Mouse (Mus musculus) intestine, postnatal 0 days (tissue): Measurements from ENCODE around the gene Cfap74. TPM values are rescaled to one million over a fixed set of nuclear protein-coding genes. Genes with fewer than 3 reads are reported as not detected.

Source experiments
- ATAC-seq: fragments of 200-750 bp; cut with Nextera tagmentation; 2 replicates; pipeline ENCODE4 v1.8.0; 2017; ENCODE audit warnings: mild to moderate bottlenecking, moderate TSS enrichment, moderate library complexity
- H3K27ac ChIP-seq: fragments of 300-500 bp; sonication (generic); 2 replicates; pipeline ENCODE4 v1.5.1; 2014; ENCODE audit warnings: mild to moderate bottlenecking, low read depth, low read length, moderate library complexity
- H3K27me3 ChIP-seq: fragments of 300-500 bp; sonication (generic); replicated peaks from 2 replicates; pipeline ENCODE4 v1.6.1; 2014; ENCODE audit warnings: low read length, mixed read lengths; ENCODE audit not compliant: control insufficient read depth, insufficient read depth
- H3K36me3 ChIP-seq: fragments of 300-500 bp; sonication (generic); 2 replicates; pipeline ENCODE4 v1.6.1; 2014; ENCODE audit warnings: mild to moderate bottlenecking, moderate library complexity; ENCODE audit not compliant: control insufficient read depth, insufficient read depth
- H3K4me1 ChIP-seq: fragments of 300-500 bp; sonication (generic); replicated peaks from 2 replicates; pipeline ENCODE4 v1.6.1; 2014; ENCODE audit warnings: antibody characterized with exemption, low read length, mixed read lengths; ENCODE audit not compliant: control insufficient read depth, insufficient read depth
- H3K4me2 ChIP-seq: fragments of 300-500 bp; sonication (generic); replicated peaks from 2 replicates; pipeline ENCODE4 v1.6.1; 2014; ENCODE audit warnings: low read depth, mild to moderate bottlenecking, moderate library complexity
- H3K4me3 ChIP-seq: fragments of 300-500 bp; sonication (generic); 2 replicates; pipeline ENCODE4 v1.5.1; 2014; ENCODE audit warnings: low read depth, low read length
- H3K9ac ChIP-seq: fragments of 300-500 bp; sonication (generic); 2 replicates; pipeline ENCODE4 v1.6.1; 2014; ENCODE audit warnings: mild to moderate bottlenecking, low read depth, low read length
- H3K9me3 ChIP-seq: fragments of 300-500 bp; sonication (generic); 2 replicates; pipeline ENCODE4 v1.6.1; 2016; ENCODE audit warnings: mixed run types; ENCODE audit not compliant: control insufficient read depth
- CTCF ChIP-seq: sonication (generic); IDR thresholded peaks from 2 replicates; pipeline ENCODE4 v1.5.1; 2016; ENCODE audit warnings: low read depth, mild to moderate bottlenecking, control low read depth, antibody characterized with exemption, moderate library complexity
- WGBS: fragments of 180-500 bp; shearing (Covaris S2); extraction: QIAGEN DNeasy Blood & Tissue Kit; methylation state at CpG from one replicate; pipeline ENCODE4 v1.1.7; 2014; 5-methylcytosine and 5-hydroxymethylcytosine counted together
- polyA plus RNA-seq: library from polyadenylated mRNA; unstranded; fragments of >200 nt; fragmentation: Nextera tagmentation; extraction: Ambion mirVana; gene quantifications from 2 replicates; pipeline ENCODE4 v1.2.1, GENCODE M21; 2015

Cfap74 gene
- polyA plus RNA-seq, 1 experiment from 2014 or later, result 0.52 TPM

DNA sequence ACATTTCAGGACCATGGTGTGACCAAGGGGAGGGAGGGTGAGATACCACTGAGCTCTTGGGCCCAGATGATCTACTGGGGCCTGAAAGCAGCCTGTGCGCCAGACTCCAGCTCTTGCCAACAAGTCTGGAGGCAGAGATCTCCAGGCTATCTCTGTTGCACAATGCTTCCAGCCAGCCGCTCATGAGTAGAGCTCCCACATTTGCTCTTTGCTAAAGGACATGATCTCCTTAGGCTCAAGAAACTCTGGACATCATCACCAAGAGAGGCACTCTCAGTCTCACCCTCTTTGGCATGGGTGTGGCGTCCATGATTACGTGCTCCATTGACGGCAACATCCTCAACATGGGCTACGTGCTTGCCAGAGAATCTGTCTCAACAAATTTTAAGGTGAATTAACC is 54.6 kb downstream of the Cfap74 start:
- Histone ChIP-seq H3K27ac (no peak overlapping the region), H3K27me3 (no peaks in the 10 kb centered on the region), H3K4me2 (no peak overlapping the region), H3K36me3 (no peaks in the 10 kb centered on the region), H3K9ac (no peak overlapping the region), H3K9me3 (no peaks in the 10 kb centered on the region), H3K4me1 (no peaks in the 10 kb centered on the region; the same call in 1 of the 2 replicates), H3K4me3 (no peak overlapping the region)
- TF ChIP-seq CTCF, result no peak
- WGBS, result 83% methylated on average over 6 of the region's 6 CpGs
- ATAC-seq, result no peak

DNA sequence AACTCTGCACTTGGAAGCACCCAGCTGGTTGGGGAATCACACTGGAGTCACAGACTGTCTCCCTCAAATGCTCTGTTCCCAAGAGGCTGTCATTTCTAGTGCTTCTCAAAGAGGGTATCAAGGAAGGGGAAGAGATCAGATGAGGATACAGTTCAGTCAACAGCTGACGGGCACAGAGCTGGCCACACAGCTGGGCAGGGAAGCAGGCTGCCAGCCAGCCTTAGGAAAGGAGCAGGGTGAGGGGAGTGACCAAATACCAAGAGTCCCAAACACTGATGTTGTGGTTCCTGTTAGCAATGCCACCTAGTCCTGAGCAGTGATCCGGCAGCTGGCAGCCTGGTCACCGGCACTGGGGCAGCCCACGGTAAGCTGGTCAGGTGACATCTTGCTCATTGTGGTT is 55.1 kb downstream of the Cfap74 start:
- no peaks in the 10 kb centered on the region for H3K36me3 ChIP-seq
- 83% methylated on average over 4 of the region's 4 CpGs for WGBS
- no peaks in the 10 kb centered on the region; the same call in 1 of the 2 replicates for H3K4me1 ChIP-seq
- no peak for TF ChIP-seq CTCF
- H3K9ac ChIP-seq, result no peak overlapping the region
- H3K9me3 ChIP-seq, result no peaks in the 10 kb centered on the region
- no peaks in the 10 kb centered on the region for H3K27me3 ChIP-seq
- no peak overlapping the region for H3K27ac ChIP-seq
- H3K4me3 ChIP-seq, result no peak overlapping the region
- ATAC-seq, result no peak
- H3K4me2 ChIP-seq, result no peak overlapping the region

DNA sequence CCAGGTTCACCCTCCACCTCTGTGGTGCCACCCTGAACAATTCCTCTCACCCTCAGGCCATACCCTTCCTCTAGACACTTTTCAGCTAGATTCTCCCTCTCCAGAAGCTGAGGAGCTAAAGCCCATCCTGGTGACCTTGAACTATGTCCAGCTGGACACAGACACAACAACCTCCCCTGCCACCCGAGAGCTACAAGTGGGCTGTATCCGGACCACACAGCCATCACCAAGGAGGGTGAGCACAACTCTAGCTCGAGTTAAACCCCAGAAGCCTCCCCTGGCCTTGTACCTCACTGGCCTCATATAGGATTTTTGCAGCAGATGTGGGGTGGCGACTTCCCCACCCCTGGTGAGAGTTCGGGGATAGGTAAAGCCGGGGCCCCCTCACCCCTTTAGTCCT is 56.6 kb downstream of the Cfap74 start:
- Histone ChIP-seq H3K9ac (no peak overlapping the region), H3K27me3 (no peaks in the 10 kb centered on the region), H3K27ac (no peak overlapping the region), H3K36me3 (no peaks in the 10 kb centered on the region), H3K4me1 (no peaks in the 10 kb centered on the region; the same call in 1 of the 2 replicates), H3K4me3 (no peak overlapping the region), H3K4me2 (no peak overlapping the region), H3K9me3 (no peaks in the 10 kb centered on the region)
- TF ChIP-seq CTCF, result no peak
- 69% methylated on average over 6 of the region's 6 CpGs for WGBS
- ATAC-seq, result no peak

DNA sequence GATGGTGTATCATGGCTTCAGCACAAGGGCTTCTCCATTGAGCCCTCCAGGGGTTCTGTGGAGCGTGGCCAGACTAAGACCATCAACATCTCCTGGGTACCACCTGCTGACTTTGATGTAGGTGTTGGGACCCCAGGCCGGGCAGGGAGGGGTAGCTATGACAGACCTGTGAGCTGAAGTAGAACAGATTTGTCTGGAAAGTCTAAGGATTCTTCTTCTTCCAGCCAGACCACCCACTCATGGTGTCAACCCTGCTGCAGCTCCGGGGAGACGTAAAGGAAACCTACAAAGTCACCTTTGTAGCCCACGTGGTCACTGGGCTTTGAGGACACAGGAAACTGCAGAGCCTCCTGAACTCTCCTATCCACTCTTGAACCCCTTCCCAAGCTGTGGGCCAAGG is 57.1 kb downstream of the Cfap74 start:
- no peak for TF ChIP-seq CTCF
- Histone ChIP-seq H3K4me2 (no peak overlapping the region), H3K9me3 (no peaks in the 10 kb centered on the region), H3K36me3 (no peaks in the 10 kb centered on the region), H3K27me3 (no peaks in the 10 kb centered on the region), H3K4me1 (no peaks in the 10 kb centered on the region; the same call in 1 of the 2 replicates), H3K4me3 (no peak overlapping the region), H3K9ac (no peak overlapping the region), H3K27ac (no peak overlapping the region)
- WGBS, result 85% methylated on average over 5 of the region's 5 CpGs
- no peak for ATAC-seq

DNA sequence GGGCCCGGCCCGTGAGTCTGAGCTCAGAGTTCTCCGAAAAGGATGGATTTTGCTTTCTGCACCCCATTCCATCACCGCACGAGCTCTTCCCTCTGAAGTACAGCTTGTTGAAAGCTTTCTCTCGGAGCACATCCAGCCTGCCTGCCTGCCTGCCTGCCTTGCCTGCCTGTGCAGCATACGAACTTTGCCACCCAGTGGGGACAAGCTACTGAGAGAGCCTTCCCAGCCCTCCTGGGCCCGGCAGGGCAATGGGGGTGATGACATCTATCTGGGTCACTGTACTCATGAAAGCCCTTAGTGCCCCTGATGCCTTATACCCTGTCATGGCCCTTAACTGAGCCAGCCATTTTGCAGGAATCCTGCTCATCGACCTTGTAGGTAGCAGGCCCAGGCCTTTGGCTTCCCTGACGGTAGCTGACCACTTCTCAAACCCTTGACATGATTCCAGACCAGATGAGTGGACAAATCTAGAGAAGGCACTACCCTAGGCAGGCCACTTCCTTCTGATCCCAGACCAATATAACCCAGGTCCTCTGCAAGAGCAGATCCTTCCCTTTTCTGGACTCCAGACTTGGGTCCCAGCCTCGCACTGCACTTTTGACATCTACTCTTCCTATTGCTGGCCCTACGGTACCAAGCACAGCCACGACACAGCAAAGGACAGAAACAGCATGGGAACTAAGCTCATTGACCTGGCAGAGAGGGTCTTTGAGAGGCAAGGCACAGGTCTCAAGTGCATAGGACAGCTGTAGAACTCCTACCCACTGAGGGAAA is 58.4 kb downstream of the Cfap74 start:
- Histone ChIP-seq H3K9me3 (no peaks in the 10 kb centered on the region), H3K27ac (no peak overlapping the region), H3K9ac (no peak overlapping the region), H3K36me3 (no peaks in the 10 kb centered on the region), H3K27me3 (no peaks in the 10 kb centered on the region), H3K4me3 (no peak overlapping the region), H3K4me1 (no peaks in the 10 kb centered on the region; the same call in 1 of the 2 replicates), H3K4me2 (no peak overlapping the region)
- ATAC-seq, result no peak
- TF ChIP-seq CTCF, result no peak
- 82% methylated on average over 13 of the region's 13 CpGs for WGBS

DNA sequence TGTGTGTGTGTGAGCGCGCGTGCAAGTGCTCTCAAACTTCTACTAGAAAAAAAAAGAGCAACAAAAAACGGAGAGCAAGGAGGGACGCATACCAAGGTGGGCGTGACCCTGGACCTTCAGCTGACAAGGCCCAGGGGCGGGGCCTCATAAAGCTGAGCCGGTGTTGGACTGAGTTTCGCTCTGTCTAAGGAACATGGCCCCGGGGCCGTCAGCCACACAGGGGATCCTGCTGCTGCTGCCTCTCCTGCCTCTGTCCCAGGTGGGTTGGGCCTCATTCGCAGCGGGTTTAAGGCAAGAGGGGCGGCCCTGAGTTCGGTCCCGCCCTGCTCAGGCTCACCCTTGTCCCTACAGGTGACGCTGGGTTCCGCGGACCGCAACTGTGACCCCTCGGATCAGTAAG is 60.0 kb downstream of the Cfap74 start, which contains the start of gene Tmem52:
Gene Tmem52, plus strand, starts transcription at position 163 of the 400 bp plus-strand sequence.
- WGBS, result 8% methylated on average over 21 of the region's 21 CpGs
- Histone ChIP-seq H3K27me3 (no peaks in the 10 kb centered on the region), H3K4me2 (peak within 1 kb of the TSS; percentile 83), H3K9me3 (no peaks in the 10 kb centered on the region), H3K27ac (no peak within 1 kb of the TSS), H3K9ac (peak within 1 kb of the TSS; percentile 46; the same call in 1 of the 2 replicates), H3K4me3 (peak within 1 kb of the TSS; percentile 38), H3K4me1 (no peaks in the 10 kb centered on the region), H3K36me3 (no peaks in the 10 kb centered on the region)
- TF ChIP-seq CTCF, result no peak
- ATAC-seq, result peak; percentile 72
